Mouse (Mus musculus): ENCODE results near the gene Bid. TPM values are rescaled to one million over a fixed set of nuclear protein-coding genes. Genes with fewer than 3 reads are reported as not detected.

The Bid gene
- polyA plus RNA-seq, 1 experiment from 2014 or later, result 26.5 TPM

Other genes starting within 250 kb of the Bid start
- gene Slc25a18, start 143.3 kb downstream of the Bid start, polyA plus RNA-seq (2014; fragmentation: Nextera tagmentation; extraction: Ambion mirVana), result 0.09 TPM in 2 replicates
- 116 and 117 TPM in 2 replicates for gene Atp6v1e1, start 94.1 kb downstream of the Bid start, polyA plus RNA-seq (2014; fragmentation: Nextera tagmentation; extraction: Ambion mirVana)
- 27.2 and 27.6 TPM in 2 replicates for gene Bcl2l13, start 80.6 kb downstream of the Bid start, polyA plus RNA-seq (2014; fragmentation: Nextera tagmentation; extraction: Ambion mirVana)
- 10.8 and 12.9 TPM in 2 replicates for gene Mical3, start 214.1 kb upstream of the Bid start, polyA plus RNA-seq (2014; fragmentation: Nextera tagmentation; extraction: Ambion mirVana)

All from intestine, embryonic 14.5 days (tissue).